Comparison of ENCODE assay signal across 27 mouse cellular contexts in genomic region chr19:25504878-25505277, GRCm38 (mm10). TPM values are rescaled to one million over a fixed set of nuclear protein-coding genes. Genes with fewer than 3 reads are reported as not detected.
DNase-seq lines count a peak whose midpoint lies in the region; ATAC-seq and TF ChIP-seq lines count a peak whose summit lies in the region.
"Had no signal": no experiment of that assay in that cellular context is flagged by ENCODE, and none has a peak within 500 bp of the region (broad histone marks: within the 10 kb centered on the region; RNA-seq: fewer than 3 reads in every experiment).

No protein-coding gene starts in this region.

- TF ChIP-seq CTCF in CH12.LX (conservative IDR thresholded peaks at IDR 0.05 in 1 of 2, IDR thresholded peaks at IDR 0.05 in 1 of 2; ENCODE audit: low read depth in 2 of 2, low read length in 2 of 2), result no peak

- peaks cover 71% of the 10 kb centered on the region for H3K27me3 ChIP-seq in heart, embryonic 15.5 days
- peaks cover 61% of the 10 kb centered on the region for H3K27me3 ChIP-seq in heart, embryonic 11.5 days (ENCODE audit: control insufficient read depth, insufficient read depth, low read length)
- H3K27me3 ChIP-seq in CH12.LX (replicated peaks), result no peaks in the 10 kb centered on the region
- H3K27me3 ChIP-seq in limb, embryonic 13.5 days, result peaks cover 77% of the 10 kb centered on the region

- peaks cover 17% of the 10 kb centered on the region for H3K4me1 ChIP-seq in heart, embryonic 15.5 days (replicated peaks)
- peaks cover 11% of the 10 kb centered on the region for H3K4me1 ChIP-seq in heart, embryonic 11.5 days (ENCODE audit: control insufficient read depth, insufficient read depth, low read length)
- H3K4me1 ChIP-seq in CH12.LX (ENCODE audit: control insufficient read depth in 1 of 2, insufficient read depth in 2 of 2), result peaks cover 0 to 29% of the 10 kb centered on the region in 2 experiments; a peak in 3 of 4 replicates
- H3K4me1 ChIP-seq in limb, embryonic 13.5 days, result peaks cover 15% of the 10 kb centered on the region

- H3K4me3 ChIP-seq in heart, embryonic 15.5 days, result no peak overlapping the region
- H3K4me3 ChIP-seq in heart, embryonic 11.5 days (ENCODE audit: low read depth, low read length), result no peak overlapping the region
- no peak overlapping the region for H3K4me3 ChIP-seq in CH12.LX (replicated peaks in 1 of 3; ENCODE audit: low read depth in 2 of 3, low read length in 2 of 3, poor library complexity in 1 of 3)
- no peak overlapping the region for H3K4me3 ChIP-seq in limb, embryonic 13.5 days

- DNase-seq in CH12.LX (ENCODE audit: extremely low read depth), result peak; percentile 66
- no peak for DNase-seq in thymus, postnatal 36 days
- no peak for DNase-seq in lung, postnatal 10 days
- no peak for DNase-seq in gastrocnemius, postnatal 10 days
- DNase-seq: cerebellum, adult 11 months; kidney, adult 9 months; kidney, postnatal 14 days; lung, postnatal 4 days; right cerebral cortex, adult 18-20 months had no signal

- in situ Hi-C loops in CH12.LX (cut with MboI; ENCODE audit: low pct_ligation_motif_present, low pct_unique_long_range_greater_than_20kb, low sequenced_read_pairs), result no loop called here

- no peak overlapping the region for H3K9ac ChIP-seq in heart, embryonic 15.5 days
- H3K9ac ChIP-seq in heart, embryonic 11.5 days (ENCODE audit: low read depth, low read length), result no peak overlapping the region
- H3K9ac ChIP-seq in CH12.LX (ENCODE audit: insufficient read depth, low read depth), result no peak overlapping the region
- no peak overlapping the region for H3K9ac ChIP-seq in limb, embryonic 13.5 days
- H3K9ac ChIP-seq: liver, embryonic 14.5 days; lung, embryonic 15.5 days; neural tube, embryonic 15.5 days had no signal

- no peak overlapping the region for H3K27ac ChIP-seq in heart, embryonic 15.5 days
- no peak overlapping the region for H3K27ac ChIP-seq in heart, embryonic 11.5 days (ENCODE audit: low read depth, low read length)
- no peak overlapping the region for H3K27ac ChIP-seq in CH12.LX (ENCODE audit: insufficient read depth, low read depth)
- no peak overlapping the region for H3K27ac ChIP-seq in limb, embryonic 13.5 days
- H3K27ac ChIP-seq: hindbrain, postnatal 0 days; liver, embryonic 14.5 days; lung, embryonic 15.5 days; neural tube, embryonic 15.5 days had no signal

- no peaks in the 10 kb centered on the region for H3K36me3 ChIP-seq in heart, embryonic 15.5 days
- no peaks in the 10 kb centered on the region for H3K36me3 ChIP-seq in heart, embryonic 11.5 days (ENCODE audit: control insufficient read depth, insufficient read depth, low read length)
- H3K36me3 ChIP-seq in CH12.LX (replicated peaks in 1 of 2; ENCODE audit: control insufficient read depth in 1 of 2, insufficient read depth in 1 of 2, low read length in 1 of 2), result no peaks in the 10 kb centered on the region
- H3K36me3 ChIP-seq in limb, embryonic 13.5 days, result no peaks in the 10 kb centered on the region
- H3K36me3 ChIP-seq: lung, embryonic 15.5 days; neural tube, embryonic 15.5 days had no signal

- WGBS in heart, embryonic 15.5 days, result 29% methylated on average over 10 of the region's 10 CpGs
- WGBS in heart, embryonic 11.5 days (ENCODE audit: insufficient replicate concordance), result 26% methylated on average over 10 of the region's 10 CpGs
- 25% methylated on average over 10 of the region's 10 CpGs for WGBS in limb, embryonic 13.5 days

- ATAC-seq in heart, embryonic 15.5 days (replicated peaks; ENCODE audit: insufficient number of reproducible peaks, insufficient read depth, low FRiP score, low read depth), result no peak
- no peak for ATAC-seq in heart, embryonic 11.5 days (replicated peaks; ENCODE audit: insufficient number of reproducible peaks, low FRiP score, low TSS enrichment)
- ATAC-seq in common myeloid progenitor, adult 5-6 weeks (replicated peaks; ENCODE audit: low read depth, poor library complexity, severe bottlenecking), result 0 out of 2 replicates have a peak, but pooled peaks have one; percentile 29
- no peak for ATAC-seq in limb, embryonic 13.5 days (ENCODE audit: low FRiP score, low read depth)
- ATAC-seq: hindbrain, postnatal 0 days; intestine, embryonic 16.5 days; midbrain, embryonic 16.5 days had no signal

- dilution Hi-C loops in CH12.LX (cut with MboI; ENCODE audit: extremely low pct_ligation_motif_present, extremely low pct_unique_long_range_greater_than_20kb, low sequenced_read_pairs), result no loop called here

- 0 out of 2 replicates have a peak overlapping the region, but pooled peaks have one; percentile 61 for H3K4me2 ChIP-seq in heart, embryonic 15.5 days
- H3K4me2 ChIP-seq in heart, embryonic 11.5 days, result no peak overlapping the region
- no peak overlapping the region for H3K4me2 ChIP-seq in CH12.LX (ENCODE audit: insufficient read depth, low read depth, poor library complexity, severe bottlenecking)
- H3K4me2 ChIP-seq in limb, embryonic 13.5 days (replicated peaks), result 0 out of 2 replicates have a peak overlapping the region, but pooled peaks have one; percentile 67

- no peak for TF ChIP-seq RAD21 in CH12.LX (IDR thresholded peaks at IDR 0.05; ENCODE audit: low read depth, low read length)

- H3K79me2 ChIP-seq in CH12.LX (replicated peaks; ENCODE audit: control insufficient read depth, extremely low read depth, insufficient read depth, poor library complexity, severe bottlenecking), result no peaks in the 10 kb centered on the region

- H3K9me3 ChIP-seq in heart, embryonic 15.5 days (replicated peaks), result no peaks in the 10 kb centered on the region
- no peaks in the 10 kb centered on the region for H3K9me3 ChIP-seq in heart, embryonic 11.5 days (replicated peaks; ENCODE audit: control insufficient read depth, low read length)
- H3K9me3 ChIP-seq in CH12.LX (replicated peaks; ENCODE audit: low read length), result peaks cover 9% of the 10 kb centered on the region
- H3K9me3 ChIP-seq in limb, embryonic 13.5 days, result no peaks in the 10 kb centered on the region
- H3K9me3 ChIP-seq: lung, embryonic 15.5 days; neural tube, embryonic 15.5 days had no signal

- TF ChIP-seq EP300 in CH12.LX (IDR thresholded peaks at IDR 0.05; ENCODE audit: low read length), result no peak

- no peak for TF ChIP-seq POLR2A in CH12.LX (IDR thresholded peaks at IDR 0.05; ENCODE audit: low read depth, low read length)

TF ChIP-seq in CH12.LX, 34 proteins besides CTCF, POLR2A, EP300 and RAD21:
- 0 out of 2 replicates have a peak, but pooled peaks have one; percentile 24 for TF ChIP-seq BHLHE40 (IDR thresholded peaks at IDR 0.05; ENCODE audit: low read depth, low read length)
- TF ChIP-seq ETS1 (conservative IDR thresholded peaks at IDR 0.05; ENCODE audit: low read depth, low read length), result no peak

RNA-seq across cellular contexts. Expression of gene Dmrt1, which starts 0.5 kb away (rescaled TPM):
- not detected in 2 replicates for polyA plus RNA-seq in heart, embryonic 15.5 days (2015; fragmentation: Nextera tagmentation; extraction: Ambion mirVana)
- polyA plus RNA-seq in heart, embryonic 11.5 days (2014; fragmentation: Nextera tagmentation; extraction: Ambion mirVana), result 0.14 TPM in 1 of 2 replicates, not detected in the other
- total RNA-seq in CH12.LX (2012; rRNA removed), result not detected in 2 replicates
- total RNA-seq in CH12.LX (2014; rRNA removed), result 0.24 and 0.50 TPM in 2 replicates
- 0.30 TPM in 1 of 2 replicates, not detected in the other for polyA plus RNA-seq in CH12.LX (2012; ENCODE audit: insufficient read length, low read depth)
- not detected in 2 replicates for total RNA-seq in common myeloid progenitor, adult 5-6 weeks (2017)
- polyA plus RNA-seq in limb, embryonic 13.5 days (2015; fragmentation: Nextera tagmentation; extraction: Ambion mirVana), result 0.11 and 0.15 TPM in 2 replicates
- total RNA-seq in gastrocnemius, postnatal 10 days (2021), result not detected
- total RNA-seq: adrenal gland, adult 18-20 months; adrenal gland, postnatal 4 days; gastrocnemius, postnatal 4 days; hematopoietic stem cell, adult 5-6 weeks; hindbrain, postnatal 0 days; layer of hippocampus, adult 18-20 months; layer of hippocampus, postnatal 25 days had no signal
- polyA plus RNA-seq: heart, embryonic 16.5 days; hindbrain, postnatal 0 days; intestine, embryonic 16.5 days; liver, embryonic 14.5 days; lung, embryonic 15.5 days; midbrain, embryonic 16.5 days; neural tube, embryonic 15.5 days; stomach, embryonic 16.5 days had no signal

Comparison
In these comparisons a context has a peak if more than half of its experiments do, and no peak if none do; other contexts are left out.
1. H3K4me2 ChIP-seq: peak in heart, embryonic 15.5 days (single experiment) and limb, embryonic 13.5 days (single experiment); none in heart, embryonic 11.5 days (single experiment) and CH12.LX (single experiment).